Mouse (Mus musculus) olfactory bulb, adult 2 months (tissue): ENCODE data around the gene Vps25. TPM values are rescaled to one million over a fixed set of nuclear protein-coding genes. Genes with fewer than 3 reads are reported as not detected.

Source experiments
- H3K27ac ChIP-seq: fragments of 200-500 bp; 2 replicates; pipeline ENCODE4 v1.5.1; 2012; ENCODE audit warnings: low read depth, low read length; ENCODE audit not compliant: insufficient read depth
- H3K4me1 ChIP-seq: fragments of 200-500 bp; 2 replicates; pipeline ENCODE4 v1.6.1; 2012; ENCODE audit warnings: low read length; ENCODE audit not compliant: control insufficient read depth, insufficient read depth
- H3K4me3 ChIP-seq: fragments of 200-500 bp; 2 replicates; pipeline ENCODE4 v1.5.1; 2012; ENCODE audit warnings: mild to moderate bottlenecking, low read depth, low read length, moderate library complexity; ENCODE audit not compliant: insufficient read depth
- CTCF ChIP-seq: fragments of 200-500 bp; IDR thresholded peaks from 2 replicates; pipeline ENCODE4 v1.5.1; 2012; ENCODE audit warnings: low read depth, mild to moderate bottlenecking, low read length, moderate library complexity; ENCODE audit not compliant: insufficient read depth
- POLR2A ChIP-seq: fragments of 200-500 bp; IDR thresholded peaks from 2 replicates; pipeline ENCODE4 v1.6.1; 2012; ENCODE audit warnings: mild to moderate bottlenecking, low read depth, low read length, moderate library complexity; ENCODE audit not compliant: insufficient read depth
- WGBS: fragments of 180-500 bp; shearing (Covaris S2); methylation state at CpG from one replicate; pipeline ENCODE4 v1.1.7; 2018; 5-methylcytosine and 5-hydroxymethylcytosine counted together
- polyA plus RNA-seq: library from polyadenylated mRNA; stranded (reverse); fragments of >200 nt; gene quantifications from 2 replicates; pipeline ENCODE4 v1.2.4, GENCODE M21; 2012; ENCODE audit warnings: low replicate concordance; ENCODE audit not compliant: missing spikeins, insufficient read depth, insufficient read length

The Vps25 gene
- polyA plus RNA-seq, 1 experiment = not detected

DNA sequence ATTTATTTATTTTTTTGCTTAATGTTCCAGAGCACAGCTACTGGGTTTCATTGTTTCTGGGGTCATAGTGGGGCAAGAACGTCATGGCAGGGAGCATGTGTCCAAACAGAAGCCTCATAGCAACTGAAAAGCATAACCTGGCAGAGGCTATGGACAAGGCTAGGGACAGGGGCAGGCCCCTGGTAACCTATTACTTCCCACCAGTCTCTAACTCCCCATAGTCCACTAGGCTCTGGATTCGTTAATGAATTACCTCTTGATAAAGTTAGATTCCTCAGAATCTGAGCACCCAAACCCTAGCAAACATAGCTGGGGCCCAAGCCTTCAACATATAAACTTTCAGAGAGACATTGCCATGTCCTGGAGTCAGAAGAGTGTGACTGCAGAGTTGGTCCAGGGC, 2.5 kb upstream of the Vps25 start:
- Histone ChIP-seq H3K27ac (no peak overlapping the region), H3K4me1 (peaks cover 5% of the 10 kb centered on the region), H3K4me3 (no peak overlapping the region)
- TF ChIP-seq CTCF (no peak), POLR2A (no peak)
- 72% methylated on average over 2 of the region's 2 CpGs for WGBS

GRCm38 (mm10) chr11:101252941-101253340, 566 bp upstream of the Vps25 start:
- TF ChIP-seq CTCF = no peak
- no peak for TF ChIP-seq POLR2A
- peak overlapping the region; percentile 96; the same call in 1 of the 2 replicates for H3K4me3 ChIP-seq
- H3K27ac ChIP-seq = peak overlapping the region; percentile 4; the same call in 1 of the 2 replicates
- H3K4me1 ChIP-seq = no peaks in the 10 kb centered on the region; the same call in 1 of the 2 replicates
- 4% methylated on average over 7 of the region's 7 CpGs for WGBS

DNA sequence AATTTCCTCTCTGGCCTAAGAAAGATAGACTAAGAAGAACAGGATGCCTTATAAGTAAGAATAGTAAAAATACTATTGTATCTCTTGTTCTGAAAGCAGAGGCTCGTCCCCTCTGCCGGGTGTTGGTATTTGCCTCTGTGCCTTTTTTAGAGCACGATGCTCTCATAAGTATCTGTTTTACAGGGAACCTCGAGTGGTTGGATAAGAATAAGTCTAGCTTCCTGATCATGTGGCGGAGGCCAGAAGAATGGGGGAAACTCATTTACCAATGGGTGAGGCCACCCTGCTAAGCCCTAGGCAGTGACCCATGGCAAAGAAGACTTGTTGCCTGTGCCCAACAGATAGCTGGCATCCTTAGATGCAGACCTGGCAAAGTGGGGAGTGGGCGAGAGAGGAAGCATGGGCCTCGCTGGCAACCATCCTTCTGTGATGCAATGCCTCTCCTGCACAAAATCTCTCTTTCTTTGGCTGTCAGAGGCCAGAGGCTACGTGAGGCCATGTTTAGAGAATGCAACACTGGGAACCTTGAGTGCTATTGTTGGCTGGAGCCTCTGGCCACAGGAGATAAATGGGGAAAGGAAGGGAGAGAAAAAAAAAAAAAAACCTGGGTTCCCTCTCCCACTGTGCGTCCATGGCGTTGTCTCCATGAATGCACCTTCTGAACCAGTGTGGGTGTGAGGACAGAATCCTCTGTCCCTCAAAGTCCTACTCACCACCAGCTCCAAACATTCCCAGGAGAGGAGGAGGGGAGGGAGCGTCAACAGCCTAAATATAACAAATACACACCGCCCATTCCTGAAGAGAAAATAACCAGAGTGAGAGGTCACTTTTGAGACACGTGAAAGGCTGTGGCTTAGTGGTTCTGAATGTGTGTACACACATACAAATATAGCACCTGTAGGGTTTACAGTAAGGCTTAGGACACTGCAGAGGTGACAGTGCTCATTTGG, 2.6 kb downstream of the Vps25 start:
- Histone ChIP-seq H3K4me3 (no peak overlapping the region), H3K4me1 (peaks cover 22% of the 10 kb centered on the region), H3K27ac (no peak overlapping the region)
- 84% methylated on average over 13 of the region's 13 CpGs for WGBS
- TF ChIP-seq POLR2A (no peak), CTCF (no peak)

DNA sequence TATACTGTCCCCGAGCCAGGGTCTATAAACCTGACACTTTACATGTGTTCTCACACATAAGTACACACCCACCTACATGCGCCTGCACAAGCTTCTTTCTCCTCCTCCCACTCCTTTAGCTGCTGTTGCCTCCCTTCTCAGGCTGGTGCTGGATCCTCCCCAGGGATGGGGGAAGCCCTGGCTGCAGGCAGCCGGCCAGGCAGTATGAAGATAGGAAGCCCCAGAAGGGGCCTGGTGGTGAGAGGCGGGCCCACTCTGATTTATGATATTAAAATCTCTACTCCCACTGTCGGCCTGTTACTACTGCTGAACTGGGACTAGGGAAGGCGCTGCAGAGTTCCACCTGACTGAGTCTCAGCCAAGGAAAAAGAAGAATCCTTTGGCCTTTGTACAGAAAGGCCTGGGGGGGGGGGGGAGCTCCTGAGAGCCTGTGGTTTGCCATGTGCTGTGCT, 5.8 kb downstream of the Vps25 start:
- TF ChIP-seq CTCF = no peak
- no peak for TF ChIP-seq POLR2A
- no peak overlapping the region for H3K27ac ChIP-seq
- no peak overlapping the region for H3K4me3 ChIP-seq
- H3K4me1 ChIP-seq = peaks cover 35% of the 10 kb centered on the region
- whole genome bisulfite sequencing = 39% methylated on average over 6 of the region's 6 CpGs

- 0 out of 2 replicates have a peak, but pooled peaks have one; percentile 20 for TF ChIP-seq POLR2A
- no peak for TF ChIP-seq CTCF
- Histone ChIP-seq H3K4me3 (peak within 1 kb of the TSS; percentile 54), H3K27ac (no peak within 1 kb of the TSS), H3K4me1 (peaks cover 40% of the 10 kb centered on the region)
- 1% methylated on average over 43 of the region's 43 CpGs for WGBS
Measured at GRCm38 (mm10) chr11:101259948-101260825, 6.7 kb downstream of the Vps25 start, which contains the start of gene Wnk4. Gene Wnk4 (plus strand): TSS chr11:101260567.

DNA sequence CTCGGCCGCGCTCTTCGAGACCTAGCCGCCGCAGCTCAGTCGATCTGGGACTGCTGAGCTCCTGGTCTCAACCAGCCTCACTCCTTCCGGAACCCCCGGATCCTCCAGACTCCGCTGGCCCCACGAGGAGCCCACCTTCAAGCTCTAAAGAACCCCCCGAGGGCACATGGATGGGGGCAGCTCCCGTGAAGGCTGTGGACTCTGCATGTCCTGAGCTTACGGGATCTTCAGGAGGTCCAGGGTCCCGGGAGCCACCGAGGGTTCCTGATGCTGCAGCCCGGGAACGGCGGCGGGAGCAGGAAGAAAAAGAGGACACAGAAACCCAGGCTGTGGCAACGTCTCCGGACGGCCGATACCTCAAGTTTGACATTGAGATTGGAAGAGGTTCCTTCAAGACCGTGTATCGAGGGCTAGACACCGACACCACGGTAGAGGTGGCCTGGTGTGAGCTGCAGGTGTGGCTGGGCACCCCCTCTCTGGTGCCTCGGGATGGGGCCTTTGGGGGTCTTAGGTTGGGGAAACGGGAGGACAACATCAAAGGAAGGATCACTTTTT, 7.4 kb downstream of the Vps25 start:
- Histone ChIP-seq H3K4me3 (peak overlapping the region; percentile 54), H3K27ac (no peak overlapping the region), H3K4me1 (peaks cover 43% of the 10 kb centered on the region)
- WGBS = 4% methylated on average over 30 of the region's 30 CpGs
- no peak for TF ChIP-seq POLR2A
- TF ChIP-seq CTCF = no peak

DNA sequence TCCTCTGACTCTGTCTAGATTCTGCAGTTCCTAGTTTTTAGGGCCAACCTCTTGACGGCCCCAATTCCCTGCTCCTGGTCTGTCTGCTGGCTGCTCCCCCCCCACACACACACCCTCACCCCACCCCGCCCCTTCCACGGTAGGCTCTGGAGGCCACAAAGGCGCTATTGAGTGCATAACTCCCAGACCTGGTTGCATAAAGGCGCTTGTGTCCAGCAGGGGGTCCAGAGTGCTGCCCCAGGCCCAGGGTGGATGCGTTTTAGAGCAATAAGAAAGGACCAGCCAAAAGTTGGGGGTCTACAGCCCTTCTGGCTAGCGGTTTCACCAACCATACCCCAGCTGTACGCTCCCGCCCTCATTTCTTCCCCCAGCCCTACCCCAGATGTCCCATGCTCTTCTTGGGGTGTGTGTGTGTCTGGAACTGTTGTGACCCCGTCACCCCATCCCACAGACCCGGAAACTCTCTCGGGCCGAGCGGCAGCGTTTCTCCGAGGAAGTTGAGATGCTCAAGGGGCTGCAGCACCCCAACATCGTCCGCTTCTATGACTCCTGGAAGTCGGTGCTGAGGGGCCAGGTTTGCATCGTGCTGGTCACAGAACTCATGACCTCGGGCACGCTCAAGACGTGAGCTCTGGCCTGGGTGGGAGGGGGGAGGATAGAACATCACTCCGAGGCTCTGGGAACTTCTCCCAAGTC, 8.9 kb downstream of the Vps25 start:
- Histone ChIP-seq H3K4me3 (no peak overlapping the region; the same call in 1 of the 2 replicates), H3K27ac (no peak overlapping the region), H3K4me1 (peaks cover 43% of the 10 kb centered on the region)
- 8% methylated on average over 24 of the region's 24 CpGs for WGBS
- TF ChIP-seq POLR2A (no peak), CTCF (no peak)

GRCm38 (mm10) chr11:101263138-101263988, 9.9 kb downstream of the Vps25 start:
- Histone ChIP-seq H3K27ac (no peak overlapping the region), H3K4me3 (no peak overlapping the region), H3K4me1 (peaks cover 43% of the 10 kb centered on the region)
- TF ChIP-seq POLR2A (no peak), CTCF (no peak)
- 24% methylated on average over 32 of the region's 32 CpGs for WGBS
